Mouse (Mus musculus) forebrain, embryonic 14.5 days (tissue): Measurements from ENCODE around the gene Fktn. TPM values are rescaled to one million over a fixed set of nuclear protein-coding genes. Genes with fewer than 3 reads are reported as not detected.
A peak's percentile ranks its signal among the peaks of the same experiment; 100 is the strongest.
"Not testable (repeated sequence)": the region's sequence is repeated elsewhere in the genome, so short reads cannot be mapped to it uniquely, and the experiment has no call there.

Source experiments
- ATAC-seq: fragments of 200-750 bp; cut with Nextera tagmentation; 2 replicates; pipeline ENCODE4 v1.8.0; 2017; ENCODE audit warnings: mild to moderate bottlenecking, moderate library complexity
- DNase-seq: peaks from one replicate; pipeline ENCODE4 v3.0.0-alpha.2; 2015; ENCODE audit warnings: low spot score
- H3K27ac ChIP-seq: fragments of 300-500 bp; sonication (generic); 2 replicates; pipeline ENCODE4 v1.5.1; 2014; ENCODE audit warnings: low read depth, mild to moderate bottlenecking, control low read depth, low read length, moderate library complexity
- H3K27me3 ChIP-seq: fragments of 300-500 bp; sonication (generic); replicated peaks from 2 replicates; pipeline ENCODE4 v1.6.1; 2014; ENCODE audit warnings: low read length, control low read depth, mixed read lengths; ENCODE audit not compliant: control insufficient read depth, insufficient read depth
- H3K36me3 ChIP-seq: fragments of 300-500 bp; sonication (generic); 2 replicates; pipeline ENCODE4 v1.6.1; 2014; ENCODE audit warnings: low read length, control low read depth; ENCODE audit not compliant: control insufficient read depth, insufficient read depth
- H3K4me1 ChIP-seq: fragments of 300-500 bp; sonication (generic); 2 replicates; pipeline ENCODE4 v1.6.1; 2014; ENCODE audit warnings: antibody characterized with exemption, low read length, control low read depth; ENCODE audit not compliant: control insufficient read depth, insufficient read depth
- H3K4me2 ChIP-seq: fragments of 300-500 bp; sonication (generic); 2 replicates; pipeline ENCODE4 v1.6.1; 2014; ENCODE audit warnings: mild to moderate bottlenecking, control low read depth, low read length
- H3K4me3 ChIP-seq: fragments of 300-500 bp; sonication (generic); 2 replicates; pipeline ENCODE4 v1.5.1; 2014; ENCODE audit warnings: low read depth, low read length, control low read depth
- H3K9ac ChIP-seq: fragments of 300-500 bp; sonication (generic); 2 replicates; pipeline ENCODE4 v1.6.1; 2014; ENCODE audit warnings: mild to moderate bottlenecking, low read length, control low read depth, moderate library complexity
- H3K9me3 ChIP-seq: fragments of 300-500 bp; sonication (generic); replicated peaks from 2 replicates; pipeline ENCODE4 v1.6.1; 2016; ENCODE audit warnings: low read length, control low read depth, mixed read lengths; ENCODE audit not compliant: control insufficient read depth
- WGBS: fragments of 180-500 bp; shearing (Covaris S2); extraction: QIAGEN DNeasy Blood & Tissue Kit; methylation state at CpG from one replicate; pipeline ENCODE4 v1.1.7; 2014; 5-methylcytosine and 5-hydroxymethylcytosine counted together
- polyA plus RNA-seq: library from polyadenylated mRNA; unstranded; fragments of >200 nt; fragmentation: Nextera tagmentation; extraction: Ambion mirVana; gene quantifications from 2 replicates; pipeline ENCODE4 v1.2.1, GENCODE M21; 2014

Gene Fktn
- polyA plus RNA-seq, 1 experiment from 2014 or later = 12.5 TPM

DNA sequence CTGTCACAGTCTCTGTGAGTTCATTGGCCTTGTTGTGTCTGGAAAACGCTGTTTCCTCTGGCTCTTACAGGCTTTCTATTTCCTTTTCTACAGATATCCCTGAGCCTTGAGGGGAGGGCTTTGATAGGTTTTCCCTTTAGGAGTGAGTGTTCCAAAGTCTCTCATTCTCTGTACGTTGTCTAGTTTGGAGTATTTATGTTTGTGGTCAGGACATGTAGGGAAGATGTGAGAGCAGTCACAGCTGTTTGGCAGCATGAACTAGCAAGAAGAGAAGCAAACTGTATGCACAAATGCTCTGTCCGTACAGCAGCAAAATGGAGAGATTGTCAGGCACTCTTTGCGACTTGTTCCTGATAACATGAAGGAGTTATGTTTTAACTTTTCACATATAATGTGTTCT lies 3.7 kb downstream of the Fktn start:
- peaks cover 11% of the 10 kb centered on the region for H3K4me1 ChIP-seq
- H3K4me2 ChIP-seq = no peak overlapping the region
- H3K27me3 ChIP-seq = no peaks in the 10 kb centered on the region
- H3K4me3 ChIP-seq = no peak overlapping the region
- ATAC-seq = no peak
- no peaks in the 10 kb centered on the region for H3K9me3 ChIP-seq
- no peak for DNase-seq
- H3K36me3 ChIP-seq = peaks cover 17% of the 10 kb centered on the region
- no peak overlapping the region for H3K27ac ChIP-seq
- H3K9ac ChIP-seq = no peak overlapping the region
- 81% methylated on average over 4 of the region's 4 CpGs for WGBS

DNA sequence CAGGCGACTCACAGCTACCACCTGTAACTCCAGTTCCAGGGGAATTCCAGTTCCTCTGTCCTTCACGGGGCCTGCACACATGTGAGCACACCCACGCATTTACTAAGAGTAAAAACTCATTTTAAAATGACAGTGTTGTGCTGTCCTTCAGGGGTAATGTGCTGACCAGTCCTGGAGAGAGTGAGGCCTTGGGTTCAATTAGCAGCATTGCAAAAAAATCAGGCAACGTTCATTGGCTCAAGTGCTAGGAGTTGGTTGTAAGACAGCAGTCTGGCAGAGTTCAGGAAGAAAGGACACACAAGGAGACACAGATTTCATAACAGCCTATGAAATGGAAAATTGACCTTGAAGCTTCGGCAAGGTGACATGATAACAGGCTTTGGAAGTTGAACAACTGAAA lies 4.5 kb downstream of the Fktn start:
- H3K4me2 ChIP-seq = no peak overlapping the region
- no peak overlapping the region for H3K9ac ChIP-seq
- H3K27ac ChIP-seq = no peak overlapping the region
- ATAC-seq (no peak), DNase-seq (no peak)
- WGBS = 86% methylated on average over 5 of the region's 5 CpGs
- no peaks in the 10 kb centered on the region for H3K27me3 ChIP-seq
- peaks cover 10% of the 10 kb centered on the region for H3K4me1 ChIP-seq
- H3K36me3 ChIP-seq = peaks cover 17% of the 10 kb centered on the region
- H3K9me3 ChIP-seq = no peaks in the 10 kb centered on the region
- H3K4me3 ChIP-seq = no peak overlapping the region

DNA sequence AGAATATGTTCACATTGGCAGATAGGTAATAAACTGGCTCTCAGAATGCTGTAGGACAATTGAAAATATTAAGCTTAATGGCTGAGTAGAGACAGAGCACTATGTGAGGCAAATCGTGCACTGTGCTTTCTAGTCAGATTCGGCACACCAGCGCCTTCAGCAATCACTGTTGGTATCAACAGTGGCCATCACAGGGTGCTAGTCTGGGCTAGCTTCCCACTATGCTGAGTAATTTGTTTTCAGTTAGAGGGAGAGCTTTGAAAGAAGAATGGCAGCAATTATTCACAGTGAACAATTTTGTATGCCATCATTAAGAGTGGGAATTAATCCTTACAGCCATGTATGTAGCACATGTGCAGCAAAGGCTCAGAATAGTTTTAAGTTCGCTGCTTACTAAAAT lies 8.7 kb downstream of the Fktn start:
- H3K4me3 ChIP-seq = no peak overlapping the region
- whole genome bisulfite sequencing = 17% methylated on average over 4 of the region's 4 CpGs
- peaks cover 3% of the 10 kb centered on the region; the same call in 1 of the 2 replicates for H3K4me1 ChIP-seq
- no peak overlapping the region for H3K27ac ChIP-seq
- H3K9me3 ChIP-seq = no peaks in the 10 kb centered on the region
- H3K4me2 ChIP-seq = no peak overlapping the region
- DNase-seq (peak; percentile 86), ATAC-seq (peak; percentile 92)
- peaks cover 15% of the 10 kb centered on the region for H3K36me3 ChIP-seq
- H3K27me3 ChIP-seq = no peaks in the 10 kb centered on the region
- no peak overlapping the region for H3K9ac ChIP-seq

DNA sequence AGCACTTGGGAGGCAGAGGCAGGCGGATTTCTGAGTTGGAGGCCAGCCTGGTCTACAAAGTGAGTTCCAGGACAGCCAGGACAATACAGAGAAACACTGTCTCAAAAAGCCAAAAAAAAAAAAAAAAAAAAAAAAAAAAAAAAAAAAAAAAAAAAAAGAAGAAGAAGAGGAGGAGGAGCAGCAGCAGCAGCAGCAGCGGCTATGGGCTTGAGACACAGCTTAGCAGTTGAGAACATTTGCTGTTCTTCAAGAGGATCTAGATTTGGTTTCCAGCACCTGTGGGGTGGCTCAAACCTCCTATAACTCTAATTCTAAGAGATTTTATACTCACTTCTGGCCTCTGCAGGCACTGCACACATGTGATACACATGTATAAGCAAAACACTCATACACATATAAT lies 12.3 kb downstream of the Fktn start:
- peaks cover 26% of the 10 kb centered on the region for H3K36me3 ChIP-seq
- H3K27me3 ChIP-seq, H3K9ac ChIP-seq, H3K4me3 ChIP-seq, H3K4me2 ChIP-seq, DNase-seq, H3K4me1 ChIP-seq, H3K9me3 ChIP-seq, ATAC-seq, H3K27ac ChIP-seq: not testable (repeated sequence)
- 95% methylated on average over 2 of the region's 2 CpGs for WGBS

DNA sequence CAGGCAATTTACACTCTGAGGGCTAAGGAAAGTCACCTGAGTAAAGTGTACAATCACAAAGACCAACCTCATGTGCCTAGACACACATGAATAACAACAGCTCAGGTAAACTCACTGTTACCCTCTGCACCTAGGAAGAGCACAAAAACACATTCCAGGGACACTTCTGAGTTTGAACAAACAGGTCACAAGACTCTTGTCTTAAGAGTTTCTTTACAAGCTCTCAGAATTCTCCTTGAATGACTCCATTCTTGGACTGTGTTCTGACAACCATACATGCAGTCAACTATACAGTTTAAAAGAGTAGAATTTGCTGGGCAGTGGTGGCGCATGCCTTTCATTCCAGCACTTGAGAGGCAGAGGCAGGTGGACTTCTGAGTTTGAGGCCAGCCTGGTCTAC lies 14.3 kb downstream of the Fktn start:
- Histone ChIP-seq H3K27me3 (no peaks in the 10 kb centered on the region), H3K36me3 (peaks cover 38% of the 10 kb centered on the region), H3K9ac (no peak overlapping the region), H3K9me3 (no peaks in the 10 kb centered on the region), H3K4me3 (no peak overlapping the region), H3K4me2 (no peak overlapping the region), H3K27ac (no peak overlapping the region), H3K4me1 (no peaks in the 10 kb centered on the region)
- DNase-seq (no peak), ATAC-seq (no peak)
- WGBS = 100% methylated on average over 1 of the region's 1 CpGs

DNA sequence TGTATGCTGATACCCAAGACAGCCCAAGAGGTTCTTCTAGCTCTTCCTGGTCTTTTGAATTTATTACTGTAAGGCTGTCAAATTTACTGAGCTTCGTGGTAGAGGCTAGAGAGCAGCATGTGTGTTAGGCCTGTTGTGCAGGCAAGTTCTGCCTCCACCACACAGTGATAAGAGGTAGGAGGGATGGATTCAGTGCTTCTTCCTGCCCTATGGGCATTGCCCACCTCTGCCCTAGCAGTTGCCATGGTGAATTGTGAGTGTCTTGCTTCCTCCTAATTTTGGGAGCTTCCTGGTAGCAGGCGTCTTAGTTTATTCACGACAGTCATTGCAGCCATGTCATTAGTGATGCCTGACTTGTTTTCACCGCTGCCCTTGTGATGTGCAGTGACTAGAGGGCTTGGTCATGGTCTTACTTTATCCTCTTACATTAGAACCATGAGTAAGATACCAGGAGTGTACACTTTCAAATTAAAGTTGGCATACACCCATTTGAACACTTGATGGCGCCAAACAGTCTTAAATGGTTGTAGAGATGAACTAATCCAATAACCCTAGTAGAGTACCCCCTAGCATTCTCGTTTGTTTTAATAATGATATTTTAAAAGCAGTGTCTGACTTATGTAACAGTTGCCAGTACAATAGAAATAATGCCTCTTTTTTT lies 25.3 kb downstream of the Fktn start:
- 32% methylated on average over 6 of the region's 6 CpGs for WGBS
- Histone ChIP-seq H3K4me3 (no peak overlapping the region), H3K9ac (no peak overlapping the region), H3K9me3 (no peaks in the 10 kb centered on the region), H3K27me3 (no peaks in the 10 kb centered on the region), H3K4me2 (no peak overlapping the region), H3K36me3 (peaks cover 69% of the 10 kb centered on the region), H3K27ac (no peak overlapping the region), H3K4me1 (no peaks in the 10 kb centered on the region)
- ATAC-seq (peak; percentile 80; the same call in 1 of the 2 replicates), DNase-seq (peak; percentile 88)

DNA sequence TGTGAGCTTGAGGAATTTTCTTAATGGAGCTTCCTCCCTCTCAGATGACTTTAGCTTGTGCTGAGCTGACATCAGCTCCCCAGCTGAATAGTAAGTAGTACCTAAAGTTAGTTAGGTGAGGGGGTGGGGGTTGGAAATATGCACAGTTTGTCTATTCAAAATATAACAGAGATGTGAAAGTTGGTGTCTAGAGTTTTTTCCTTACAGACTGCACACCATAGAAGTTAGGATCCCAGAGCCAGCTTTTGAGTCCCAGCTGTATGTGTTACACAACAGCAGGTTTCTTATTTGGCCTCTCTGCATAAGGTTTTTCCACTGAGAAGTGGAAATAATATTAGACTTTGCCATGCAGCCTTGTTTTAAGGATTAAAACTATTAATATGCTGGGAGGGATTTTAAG lies 36.0 kb downstream of the Fktn start:
- H3K36me3 ChIP-seq = peaks cover 21% of the 10 kb centered on the region
- H3K9me3 ChIP-seq = no peaks in the 10 kb centered on the region
- no peak overlapping the region for H3K27ac ChIP-seq
- ATAC-seq (no peak), DNase-seq (no peak)
- no peak overlapping the region for H3K4me3 ChIP-seq
- no peak overlapping the region for H3K9ac ChIP-seq
- H3K27me3 ChIP-seq = no peaks in the 10 kb centered on the region
- H3K4me2 ChIP-seq = no peak overlapping the region
- H3K4me1 ChIP-seq = no peaks in the 10 kb centered on the region

DNA sequence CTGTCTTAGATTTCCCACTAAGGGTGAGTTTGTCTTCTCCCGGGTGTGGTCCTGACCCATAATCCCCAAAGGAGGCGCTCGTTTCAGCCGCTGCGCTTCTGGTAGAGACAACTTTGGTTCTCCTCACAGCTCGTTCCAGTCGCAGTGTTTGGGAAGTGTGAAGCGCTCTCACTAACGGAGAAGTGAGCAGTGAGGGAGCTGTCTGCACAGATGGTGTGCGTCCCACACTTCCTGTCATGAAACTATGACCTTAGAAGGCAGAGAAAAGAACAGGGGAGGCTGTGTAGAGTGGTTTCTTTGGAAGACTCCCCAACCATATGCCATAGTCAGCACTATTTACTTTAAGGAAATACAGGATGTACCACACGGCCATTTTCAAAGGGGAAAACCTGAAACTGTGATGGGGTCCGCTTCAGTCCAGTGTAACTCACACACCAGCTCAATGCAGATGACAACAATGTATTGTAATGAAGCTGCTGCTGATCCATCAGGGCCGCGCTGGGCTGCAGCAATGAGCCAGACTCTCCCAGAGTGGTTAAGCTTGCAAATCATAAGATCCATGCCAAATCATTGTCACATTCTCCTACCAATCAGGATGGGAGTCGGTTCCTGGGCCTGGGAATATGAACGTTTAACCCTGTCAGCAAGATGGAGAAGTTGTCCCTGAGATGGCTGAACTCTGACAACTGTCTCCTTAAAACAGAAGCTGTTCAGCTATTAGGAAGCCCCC lies 36.8 kb downstream of the Fktn start:
- Histone ChIP-seq H3K4me2 (no peak overlapping the region), H3K36me3 (peaks cover 21% of the 10 kb centered on the region), H3K9me3 (no peaks in the 10 kb centered on the region), H3K27ac (no peak overlapping the region), H3K4me1 (no peaks in the 10 kb centered on the region), H3K9ac (no peak overlapping the region; the same call in 1 of the 2 replicates), H3K27me3 (no peaks in the 10 kb centered on the region), H3K4me3 (no peak overlapping the region)
- 61% methylated on average over 16 of the region's 16 CpGs for WGBS
- DNase-seq = peak; percentile 62
- peak; percentile 88 for ATAC-seq

DNA sequence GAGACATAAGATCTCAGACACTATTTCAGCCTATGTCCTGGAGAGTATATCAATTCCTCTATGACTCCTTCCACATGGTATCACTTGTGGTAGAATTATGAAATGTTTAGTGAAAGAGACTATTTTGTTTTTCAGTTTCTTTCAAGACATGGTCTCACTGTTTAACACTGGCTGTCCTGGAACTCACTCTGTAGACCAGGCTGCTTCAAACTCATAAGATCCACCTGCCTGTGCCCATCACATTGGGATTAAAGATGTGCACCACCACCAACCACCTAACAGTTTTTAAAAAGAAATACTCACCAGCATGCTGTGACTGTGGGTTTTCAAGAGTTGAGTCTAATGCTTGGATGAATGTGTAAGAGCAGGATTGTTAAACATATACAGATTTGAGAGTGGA lies 43.2 kb downstream of the Fktn start:
- H3K9ac ChIP-seq = no peak overlapping the region
- no peaks in the 10 kb centered on the region for H3K4me1 ChIP-seq
- no peak for ATAC-seq
- no peak overlapping the region for H3K4me2 ChIP-seq
- H3K9me3 ChIP-seq = no peaks in the 10 kb centered on the region
- no peak overlapping the region for H3K27ac ChIP-seq
- H3K27me3 ChIP-seq = no peaks in the 10 kb centered on the region
- peaks cover 18% of the 10 kb centered on the region for H3K36me3 ChIP-seq
- no peak overlapping the region for H3K4me3 ChIP-seq
- DNase-seq = no peak
